Mouse (Mus musculus) embryonic fibroblast, embryonic 13.5 days (primary cell): ENCODE data around the gene Med12.

Source experiments
- CTCF ChIP-seq: IDR thresholded peaks from 2 replicates; pipeline ENCODE4 v1.5.1; 2011; ENCODE audit warnings: mild to moderate bottlenecking, control low read depth, low read length, moderate library complexity, borderline replicate concordance; ENCODE audit not compliant: insufficient read depth
- POLR2A ChIP-seq: IDR thresholded peaks from 2 replicates; pipeline ENCODE4 v1.6.1; 2011; ENCODE audit warnings: low read depth, mild to moderate bottlenecking, control low read depth, low read length, moderate library complexity

- TF ChIP-seq POLR2A: no peak
- TF ChIP-seq CTCF: no peak
These were observed 71.6 kb downstream of the Med12 start for GRCm38 (mm10) chrX:101345456-101345855.
